Mouse (Mus musculus): ENCODE measurements around the gene Tamm41.

Gene Tamm41

GRCm38 (mm10) chr6:115037103-115038094 is at the start of gene Tamm41:
TSS of gene Tamm41 (minus strand) at chr6:115037876.
- DNase-seq (ENCODE audit: low read depth, low spot score): peak; percentile 78

- no peak for DNase-seq (ENCODE audit: low read depth, low spot score)
These were observed 47.7 kb upstream of the Tamm41 start for GRCm38 (mm10) chr6:115085274-115085841.

- DNase-seq (ENCODE audit: low read depth, low spot score): no peak
These were observed 39.3 kb upstream of the Tamm41 start for GRCm38 (mm10) chr6:115076781-115077575.

GRCm38 (mm10) chr6:115072024-115072423 is 34.3 kb upstream of the Tamm41 start:
- no peak for DNase-seq (ENCODE audit: low read depth, low spot score)

- no peak for DNase-seq (ENCODE audit: low read depth, low spot score)
These were observed 27.9 kb upstream of the Tamm41 start for GRCm38 (mm10) chr6:115065411-115066241.

GRCm38 (mm10) chr6:115062605-115063350 is 25.1 kb upstream of the Tamm41 start:
- no peak for DNase-seq (ENCODE audit: low read depth, low spot score)

- DNase-seq (ENCODE audit: low read depth, low spot score): no peak
These were observed 21.6 kb upstream of the Tamm41 start for GRCm38 (mm10) chr6:115059227-115059626.

- DNase-seq (ENCODE audit: low read depth, low spot score): no peak
These were observed 19.0 kb upstream of the Tamm41 start for GRCm38 (mm10) chr6:115056699-115057098.

GRCm38 (mm10) chr6:115055440-115055839 is 17.8 kb upstream of the Tamm41 start:
- DNase-seq (ENCODE audit: low read depth, low spot score): no peak

- DNase-seq (ENCODE audit: low read depth, low spot score): no peak
These were observed 14.0 kb upstream of the Tamm41 start for GRCm38 (mm10) chr6:115051586-115052197.

GRCm38 (mm10) chr6:115049015-115049414 is 11.3 kb upstream of the Tamm41 start:
- peak; percentile 42 for DNase-seq (ENCODE audit: low read depth, low spot score)

- DNase-seq (ENCODE audit: low read depth, low spot score): no peak
These were observed 10.1 kb upstream of the Tamm41 start for GRCm38 (mm10) chr6:115047816-115048215.

GRCm38 (mm10) chr6:115046064-115046463 is 8.4 kb upstream of the Tamm41 start:
- DNase-seq (ENCODE audit: low read depth, low spot score): no peak

GRCm38 (mm10) chr6:115044709-115045108 is 7.0 kb upstream of the Tamm41 start:
- no peak for DNase-seq (ENCODE audit: low read depth, low spot score)

- DNase-seq (ENCODE audit: low read depth, low spot score): no peak
These were observed 6.2 kb upstream of the Tamm41 start for GRCm38 (mm10) chr6:115043657-115044500.

GRCm38 (mm10) chr6:115042609-115043008 is 4.9 kb upstream of the Tamm41 start:
- DNase-seq (ENCODE audit: low read depth, low spot score): no peak

- DNase-seq (ENCODE audit: low read depth, low spot score): no peak
These were observed 4.2 kb downstream of the Tamm41 start for GRCm38 (mm10) chr6:115033441-115033840.

- DNase-seq (ENCODE audit: low read depth, low spot score): no peak
These were observed 7.6 kb downstream of the Tamm41 start for GRCm38 (mm10) chr6:115030098-115030497.

- no peak for DNase-seq (ENCODE audit: low read depth, low spot score)
These were observed 8.4 kb downstream of the Tamm41 start for GRCm38 (mm10) chr6:115029248-115029647.

Measured in retina, postnatal 7 days (tissue).